Mouse (Mus musculus) stomach, postnatal 0 days (tissue): Measurements from ENCODE around the gene Car12. TPM values are rescaled to one million over a fixed set of nuclear protein-coding genes. Genes with fewer than 3 reads are reported as not detected.

ENCODE experiments used
- ATAC-seq: fragments of 200-750 bp; cut with Nextera tagmentation; 2 replicates; pipeline ENCODE4 v1.8.0; 2017; ENCODE audit not compliant: low FRiP score, low TSS enrichment
- DNase-seq: peaks from one replicate; pipeline ENCODE4 v3.0.0-alpha.2; 2016; ENCODE audit warnings: low spot score
- H3K27ac ChIP-seq: fragments of 300-500 bp; sonication (generic); replicated peaks from 2 replicates; pipeline ENCODE4 v1.5.1; 2014; ENCODE audit warnings: mild to moderate bottlenecking, control low read depth
- H3K27me3 ChIP-seq: fragments of 300-500 bp; sonication (generic); 2 replicates; pipeline ENCODE4 v1.6.1; 2014; ENCODE audit warnings: low read length; ENCODE audit not compliant: control insufficient read depth, insufficient read depth
- H3K36me3 ChIP-seq: fragments of 300-500 bp; sonication (generic); 2 replicates; pipeline ENCODE4 v1.6.1; 2014; ENCODE audit warnings: low read length, mixed read lengths; ENCODE audit not compliant: control insufficient read depth, insufficient read depth
- H3K4me1 ChIP-seq: fragments of 300-500 bp; sonication (generic); replicated peaks from 2 replicates; pipeline ENCODE4 v1.6.1; 2014; ENCODE audit warnings: antibody characterized with exemption; ENCODE audit not compliant: control insufficient read depth, insufficient read depth
- H3K4me2 ChIP-seq: fragments of 300-500 bp; sonication (generic); replicated peaks from 2 replicates; pipeline ENCODE4 v1.6.1; 2014; ENCODE audit warnings: low read depth, mild to moderate bottlenecking, control low read depth, moderate library complexity
- H3K4me3 ChIP-seq: fragments of 300-500 bp; sonication (generic); 2 replicates; pipeline ENCODE4 v1.5.1; 2014; ENCODE audit warnings: low read depth, low read length, control low read depth
- H3K9ac ChIP-seq: fragments of 300-500 bp; sonication (generic); 2 replicates; pipeline ENCODE4 v1.6.1; 2014; ENCODE audit warnings: mild to moderate bottlenecking, low read length, control low read depth, mixed read lengths
- H3K9me3 ChIP-seq: fragments of 300-500 bp; sonication (generic); 2 replicates; pipeline ENCODE4 v1.6.1; 2016; ENCODE audit warnings: low read length; ENCODE audit not compliant: control insufficient read depth
- CTCF ChIP-seq: IDR thresholded peaks from 2 replicates; pipeline ENCODE4 v1.5.1; 2016; ENCODE audit warnings: antibody characterized with exemption, low read depth, mild to moderate bottlenecking, moderate library complexity
- EP300 ChIP-seq: optimal IDR thresholded peaks from 2 replicates; pipeline ENCODE3; 2016; ENCODE audit warnings: antibody characterized with exemption
- WGBS: fragments of 180-500 bp; shearing (Covaris S2); extraction: QIAGEN DNeasy Blood & Tissue Kit; methylation state at CpG from one replicate; pipeline ENCODE4 v1.1.7; 2014; 5-methylcytosine and 5-hydroxymethylcytosine counted together
- polyA plus RNA-seq: library from polyadenylated mRNA; unstranded; fragments of >200 nt; fragmentation: Nextera tagmentation; extraction: Ambion mirVana; gene quantifications from 2 replicates; pipeline ENCODE4 v1.2.1, GENCODE M21; 2015

Gene Car12
- polyA plus RNA-seq, 1 experiment from 2014 or later: 11.3 TPM

GRCm38 (mm10) chr9:66669561-66670078 lies 43.9 kb upstream of the Car12 start:
- 44% methylated on average over 7 of the region's 7 CpGs for WGBS
- no peak overlapping the region for H3K4me2 ChIP-seq
- H3K27ac ChIP-seq: no peak overlapping the region
- no peaks in the 10 kb centered on the region for H3K9me3 ChIP-seq
- H3K4me3 ChIP-seq: no peak overlapping the region
- H3K36me3 ChIP-seq: no peaks in the 10 kb centered on the region
- no peaks in the 10 kb centered on the region for H3K4me1 ChIP-seq
- no peaks in the 10 kb centered on the region for H3K27me3 ChIP-seq
- no peak overlapping the region for H3K9ac ChIP-seq
- ATAC-seq: no peak
- TF ChIP-seq EP300 (no peak), CTCF (no peak)
- no peak for DNase-seq

GRCm38 (mm10) chr9:66673771-66674170 lies 39.7 kb upstream of the Car12 start:
- 47% methylated on average over 2 of the region's 2 CpGs for WGBS
- H3K36me3 ChIP-seq: no peaks in the 10 kb centered on the region
- H3K27me3 ChIP-seq: no peaks in the 10 kb centered on the region
- H3K9me3 ChIP-seq: no peaks in the 10 kb centered on the region
- no peak overlapping the region for H3K4me2 ChIP-seq
- no peak overlapping the region for H3K9ac ChIP-seq
- peak; percentile 74 for ATAC-seq
- no peak overlapping the region for H3K4me3 ChIP-seq
- TF ChIP-seq EP300 (no peak), CTCF (no peak)
- no peaks in the 10 kb centered on the region for H3K4me1 ChIP-seq
- no peak overlapping the region for H3K27ac ChIP-seq
- no peak for DNase-seq

GRCm38 (mm10) chr9:66675566-66675965 lies 37.9 kb upstream of the Car12 start:
- H3K27ac ChIP-seq: no peak overlapping the region
- H3K4me2 ChIP-seq: no peak overlapping the region
- H3K4me3 ChIP-seq: no peak overlapping the region
- ATAC-seq (no peak), DNase-seq (no peak)
- H3K36me3 ChIP-seq: no peaks in the 10 kb centered on the region
- H3K27me3 ChIP-seq: no peaks in the 10 kb centered on the region
- no peaks in the 10 kb centered on the region for H3K9me3 ChIP-seq
- WGBS: 73% methylated on average over 1 of the region's 1 CpGs
- H3K4me1 ChIP-seq: no peaks in the 10 kb centered on the region
- no peak overlapping the region for H3K9ac ChIP-seq
- TF ChIP-seq CTCF (no peak), EP300 (no peak)

- H3K27ac ChIP-seq: no peak overlapping the region
- no peaks in the 10 kb centered on the region for H3K36me3 ChIP-seq
- no peak overlapping the region for H3K9ac ChIP-seq
- 36% methylated on average over 6 of the region's 6 CpGs for WGBS
- ATAC-seq (0 out of 2 replicates have a peak, but pooled peaks have one; percentile 65), DNase-seq (peak; percentile 34)
- no peaks in the 10 kb centered on the region for H3K9me3 ChIP-seq
- H3K4me1 ChIP-seq: no peaks in the 10 kb centered on the region
- no peaks in the 10 kb centered on the region for H3K27me3 ChIP-seq
- TF ChIP-seq CTCF: no peak
- no peak for TF ChIP-seq EP300
- H3K4me3 ChIP-seq: no peak overlapping the region
- H3K4me2 ChIP-seq: no peak overlapping the region
These were observed 33.4 kb upstream of the Car12 start for GRCm38 (mm10) chr9:66680102-66680501.

GRCm38 (mm10) chr9:66682822-66683221 lies 30.7 kb upstream of the Car12 start:
- no peak overlapping the region for H3K4me2 ChIP-seq
- H3K27ac ChIP-seq: no peak overlapping the region
- ATAC-seq: no peak
- no peaks in the 10 kb centered on the region for H3K36me3 ChIP-seq
- TF ChIP-seq CTCF: no peak
- no peak for TF ChIP-seq EP300
- H3K9me3 ChIP-seq: no peaks in the 10 kb centered on the region
- 89% methylated on average over 3 of the region's 3 CpGs for WGBS
- no peak overlapping the region for H3K4me3 ChIP-seq
- H3K4me1 ChIP-seq: no peaks in the 10 kb centered on the region
- no peak overlapping the region for H3K9ac ChIP-seq
- H3K27me3 ChIP-seq: no peaks in the 10 kb centered on the region
- no peak for DNase-seq

GRCm38 (mm10) chr9:66685730-66686129 lies 27.8 kb upstream of the Car12 start:
- WGBS: 75% methylated on average over 6 of the region's 6 CpGs
- TF ChIP-seq CTCF: no peak
- TF ChIP-seq EP300: no peak

More at GRCm38 (mm10) chr9:66685730-66686129, 27.8 kb upstream of the Car12 start:
- Histone ChIP-seq H3K27ac (no peak overlapping the region), H3K27me3 (no peaks in the 10 kb centered on the region), H3K9ac (no peak overlapping the region), H3K36me3 (no peaks in the 10 kb centered on the region), H3K4me2 (no peak overlapping the region), H3K4me1 (no peaks in the 10 kb centered on the region), H3K4me3 (no peak overlapping the region), H3K9me3 (no peaks in the 10 kb centered on the region)
- DNase-seq (no peak), ATAC-seq (no peak)
